Mouse (Mus musculus) hindlimb bud, embryonic 11.5 days (tissue): ENCODE data around the gene Per2.
"Not testable (repeated sequence)": the region's sequence is repeated elsewhere in the genome, so short reads cannot be mapped to it uniquely, and the experiment has no call there.

Source experiments
- DNase-seq: peaks from one replicate; pipeline ENCODE4 v3.0.0-alpha.2; 2012; ENCODE audit warnings: low read depth, low spot score; ENCODE audit errors: extremely low spot score

Gene Per2

GRCm38 (mm10) chr1:91459059-91459809 lies at the start of gene Per2:
TSS of gene Per2 (minus strand) at chr1:91459324.
- peak; percentile 96 for DNase-seq

GRCm38 (mm10) chr1:91504615-91505014 lies 45.5 kb upstream of the Per2 start:
- no peak for DNase-seq

- no peak for DNase-seq
These were observed 39.5 kb upstream of the Per2 start for GRCm38 (mm10) chr1:91498579-91498978.

GRCm38 (mm10) chr1:91495321-91495720 lies 36.2 kb upstream of the Per2 start:
- no peak for DNase-seq

GRCm38 (mm10) chr1:91494457-91495140 lies 35.5 kb upstream of the Per2 start, which contains the start of gene Traf3ip1:
TSS of gene Traf3ip1 (plus strand) at chr1:91494647.
- DNase-seq = peak; percentile 30

- no peak for DNase-seq
These were observed 34.8 kb upstream of the Per2 start for GRCm38 (mm10) chr1:91493938-91494337.

GRCm38 (mm10) chr1:91492740-91493139 lies 33.6 kb upstream of the Per2 start:
- DNase-seq = no peak

GRCm38 (mm10) chr1:91490322-91490721 lies 31.2 kb upstream of the Per2 start:
- DNase-seq = no peak

- DNase-seq = no peak
These were observed 27.0 kb upstream of the Per2 start for GRCm38 (mm10) chr1:91486165-91486564.

- DNase-seq = no peak
These were observed 26.3 kb upstream of the Per2 start for GRCm38 (mm10) chr1:91485422-91485821.

GRCm38 (mm10) chr1:91484011-91484346 lies 24.9 kb upstream of the Per2 start:
- DNase-seq = no peak

GRCm38 (mm10) chr1:91483304-91484010 lies 24.3 kb upstream of the Per2 start:
- peak; percentile 47 for DNase-seq

- DNase-seq = no peak
These were observed 23.6 kb upstream of the Per2 start for GRCm38 (mm10) chr1:91482616-91483211.

GRCm38 (mm10) chr1:91478958-91479357 lies 19.8 kb upstream of the Per2 start:
- no peak for DNase-seq

- not testable (repeated sequence) for DNase-seq
These were observed 19.0 kb upstream of the Per2 start for GRCm38 (mm10) chr1:91478145-91478544.

GRCm38 (mm10) chr1:91469888-91470419 lies 10.8 kb upstream of the Per2 start:
- no peak for DNase-seq

- DNase-seq = no peak
These were observed 7.1 kb upstream of the Per2 start for GRCm38 (mm10) chr1:91466186-91466585.

- DNase-seq = no peak
These were observed 6.1 kb upstream of the Per2 start for GRCm38 (mm10) chr1:91465244-91465643.

- no peak for DNase-seq
These were observed 5.3 kb upstream of the Per2 start for GRCm38 (mm10) chr1:91464436-91464835.

- no peak for DNase-seq
These were observed 4.3 kb upstream of the Per2 start for GRCm38 (mm10) chr1:91463336-91463995.

GRCm38 (mm10) chr1:91460564-91460963 lies 1.4 kb upstream of the Per2 start:
- DNase-seq = no peak
